Mouse (Mus musculus) stomach, postnatal 0 days (tissue): ENCODE data around the gene Zbtb45.

Experiments
- CTCF ChIP-seq: IDR thresholded peaks from 2 replicates; pipeline ENCODE4 v1.5.1; 2016; ENCODE audit warnings: antibody characterized with exemption, low read depth, mild to moderate bottlenecking, moderate library complexity
- EP300 ChIP-seq: optimal IDR thresholded peaks from 2 replicates; pipeline ENCODE3; 2016; ENCODE audit warnings: antibody characterized with exemption

DNA sequence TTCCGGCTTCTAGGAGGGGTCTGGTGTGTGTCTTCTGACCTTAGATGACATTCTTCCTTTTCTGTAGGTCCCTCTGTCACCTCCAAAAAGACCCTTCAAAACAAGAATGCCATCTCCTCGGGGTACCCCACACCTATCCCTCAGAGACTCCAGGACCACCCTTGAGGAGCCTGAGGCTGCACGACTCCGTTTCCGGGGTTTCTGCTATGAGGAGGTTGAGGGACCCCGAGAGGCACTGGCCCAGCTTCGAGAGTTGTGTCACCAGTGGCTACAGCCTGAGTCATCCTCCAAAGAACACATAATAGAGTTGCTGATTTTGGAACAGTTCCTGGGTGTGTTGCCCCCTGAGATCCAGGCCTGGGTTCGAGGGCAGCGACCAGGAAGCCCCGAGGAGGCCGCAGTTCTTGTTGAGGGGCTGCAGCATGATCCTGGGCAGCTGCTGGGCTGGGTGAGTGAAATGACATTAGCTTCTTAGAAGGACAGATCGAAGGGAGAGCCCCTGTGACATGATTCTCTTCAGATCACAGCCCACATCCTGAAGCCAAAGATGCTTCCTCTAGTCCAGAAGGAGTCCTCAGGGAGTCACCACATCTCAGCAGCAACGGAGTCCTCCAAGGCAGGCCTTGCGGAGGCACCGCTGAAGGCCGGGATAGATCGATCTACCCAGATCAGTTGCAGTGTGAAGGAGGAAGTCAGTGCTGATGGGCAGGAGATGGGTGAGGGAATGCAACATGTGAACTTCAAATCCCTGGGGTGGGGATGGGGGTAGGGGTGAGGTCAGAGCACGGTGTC lies 30.7 kb downstream of the Zbtb45 start:
- TF ChIP-seq CTCF = no peak
- TF ChIP-seq EP300 = no peak
